Mouse (Mus musculus) neural tube, embryonic 14.5 days (tissue): ENCODE results near the gene Rcc1. TPM values are rescaled to one million over a fixed set of nuclear protein-coding genes. Genes with fewer than 3 reads are reported as not detected.
A peak's percentile ranks its signal among the peaks of the same experiment; 100 is the strongest.
"Not testable (repeated sequence)": the region's sequence is repeated elsewhere in the genome, so short reads cannot be mapped to it uniquely, and the experiment has no call there.

Experiments
- ATAC-seq: fragments of 200-750 bp; cut with Nextera tagmentation; 2 replicates; pipeline ENCODE4 v1.8.0; 2017; ENCODE audit warnings: low read depth, mild to moderate bottlenecking, moderate TSS enrichment, moderate library complexity
- H3K27ac ChIP-seq: fragments of 300-500 bp; sonication (generic); 2 replicates; pipeline ENCODE4 v1.5.1; 2014; ENCODE audit warnings: low read depth, mild to moderate bottlenecking, control low read depth, low read length, moderate library complexity, mixed read lengths
- H3K27me3 ChIP-seq: fragments of 300-500 bp; sonication (generic); 2 replicates; pipeline ENCODE4 v1.6.1; 2014; ENCODE audit warnings: low read length; ENCODE audit not compliant: control insufficient read depth, insufficient read depth
- H3K36me3 ChIP-seq: fragments of 300-500 bp; sonication (generic); 2 replicates; pipeline ENCODE4 v1.6.1; 2014; ENCODE audit warnings: low read length, mixed read lengths; ENCODE audit not compliant: control insufficient read depth, insufficient read depth
- H3K4me1 ChIP-seq: fragments of 300-500 bp; sonication (generic); 2 replicates; pipeline ENCODE4 v1.6.1; 2014; ENCODE audit warnings: low read length; ENCODE audit not compliant: control insufficient read depth, insufficient read depth
- H3K4me2 ChIP-seq: fragments of 300-500 bp; sonication (generic); 2 replicates; pipeline ENCODE4 v1.6.1; 2014; ENCODE audit warnings: mild to moderate bottlenecking, low read depth, low read length, control low read depth
- H3K4me3 ChIP-seq: fragments of 300-500 bp; sonication (generic); 2 replicates; pipeline ENCODE4 v1.5.1; 2014; ENCODE audit warnings: low read depth, low read length, control low read depth, mixed read lengths
- H3K9ac ChIP-seq: fragments of 300-500 bp; sonication (generic); replicated peaks from 2 replicates; pipeline ENCODE4 v1.6.1; 2014; ENCODE audit warnings: low read depth, mild to moderate bottlenecking, control low read depth, low read length, mixed read lengths
- H3K9me3 ChIP-seq: fragments of 300-500 bp; sonication (generic); 2 replicates; pipeline ENCODE4 v1.6.1; 2016; ENCODE audit warnings: low read length; ENCODE audit not compliant: control insufficient read depth
- WGBS: fragments of 180-500 bp; shearing (Covaris S2); extraction: QIAGEN DNeasy Blood & Tissue Kit; methylation state at CpG from one replicate; pipeline ENCODE4 v1.1.7; 2014; 5-methylcytosine and 5-hydroxymethylcytosine counted together
- polyA plus RNA-seq: library from polyadenylated mRNA; unstranded; fragments of >200 nt; fragmentation: Nextera tagmentation; extraction: Ambion mirVana; gene quantifications from 2 replicates; pipeline ENCODE4 v1.2.1, GENCODE M21; 2014

The Rcc1 gene
- polyA plus RNA-seq, 1 experiment from 2014 or later, result 14.0 TPM

- Histone ChIP-seq H3K27ac (no peak overlapping the region), H3K4me1 (peaks cover 9% of the 10 kb centered on the region), H3K9me3 (no peaks in the 10 kb centered on the region), H3K4me2 (no peak overlapping the region), H3K9ac (no peak overlapping the region), H3K36me3 (peaks cover 44% of the 10 kb centered on the region; the same call in 1 of the 2 replicates), H3K27me3 (no peaks in the 10 kb centered on the region), H3K4me3 (no peak overlapping the region)
- no peak for ATAC-seq
- WGBS, result 55% methylated on average over 3 of the region's 3 CpGs
Measured at GRCm38 (mm10) chr4:132311801-132312200, 41.6 kb downstream of the Rcc1 start.

DNA sequence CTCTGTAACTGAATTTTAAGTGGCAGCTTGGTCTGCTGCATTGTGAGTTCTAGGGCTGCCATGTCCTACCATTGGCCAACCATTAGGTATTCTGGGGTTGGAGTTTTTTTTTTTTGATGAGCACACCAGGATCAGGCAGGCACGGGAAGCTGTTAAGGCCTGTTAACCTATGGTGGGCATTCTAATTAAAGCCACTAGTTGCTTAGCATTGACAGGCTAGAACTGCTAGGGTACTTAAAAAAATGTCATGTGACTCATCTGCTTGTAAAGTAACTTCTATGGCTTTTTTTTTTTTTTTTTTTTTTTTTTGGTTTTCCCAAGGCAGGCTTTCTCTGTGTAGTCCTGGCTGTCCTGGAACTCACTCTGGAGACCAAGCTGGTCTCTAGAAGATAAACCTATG, 42.2 kb downstream of the Rcc1 start:
- Histone ChIP-seq H3K4me2 (no peak overlapping the region), H3K27ac (no peak overlapping the region), H3K36me3 (peaks cover 38% of the 10 kb centered on the region; the same call in 1 of the 2 replicates), H3K27me3 (no peaks in the 10 kb centered on the region), H3K9me3 (no peaks in the 10 kb centered on the region), H3K4me3 (no peak overlapping the region), H3K4me1 (peaks cover 9% of the 10 kb centered on the region), H3K9ac (no peak overlapping the region)
- WGBS, result 22% methylated on average over 1 of the region's 1 CpGs
- no peak for ATAC-seq

DNA sequence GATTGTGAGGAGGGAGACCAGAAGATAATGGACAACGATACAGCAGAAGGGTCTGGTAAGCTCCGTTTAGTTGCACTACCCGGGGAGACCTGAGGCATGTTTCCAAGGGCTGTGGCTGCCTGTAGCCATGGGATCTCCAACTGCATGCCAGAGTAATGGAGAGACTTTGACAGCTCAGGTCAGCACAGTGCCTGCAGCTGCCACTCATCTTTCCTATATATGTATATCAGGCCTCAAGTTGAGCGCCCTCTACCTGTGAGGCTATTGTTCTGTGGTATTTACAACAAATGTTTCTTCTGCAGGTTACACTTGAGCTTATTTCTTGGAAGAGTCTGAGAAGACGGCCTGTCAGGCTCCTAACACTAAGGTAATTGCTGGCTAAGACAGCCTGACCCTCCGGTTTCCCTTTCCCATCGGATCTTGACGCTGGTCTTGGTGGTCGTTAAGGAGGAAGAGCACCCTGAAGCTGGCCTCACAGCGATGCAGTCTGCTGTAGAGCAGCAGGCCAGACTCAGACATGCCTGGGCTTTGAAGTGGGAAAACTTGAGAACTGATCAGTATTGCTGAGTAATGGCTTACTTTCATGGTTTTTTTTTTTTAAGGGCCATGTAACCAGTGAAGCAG, 43.4 kb downstream of the Rcc1 start:
- Histone ChIP-seq H3K36me3 (peaks cover 37% of the 10 kb centered on the region; the same call in 1 of the 2 replicates), H3K4me3 (peak overlapping the region; percentile 71), H3K4me1 (peaks cover 9% of the 10 kb centered on the region), H3K4me2 (peak overlapping the region; percentile 72), H3K9me3 (no peaks in the 10 kb centered on the region), H3K9ac (peak overlapping the region; percentile 98), H3K27me3 (no peaks in the 10 kb centered on the region), H3K27ac (peak overlapping the region; percentile 95; the same call in 1 of the 2 replicates)
- WGBS, result 27% methylated on average over 10 of the region's 10 CpGs
- ATAC-seq, result 0 out of 2 replicates have a peak, but pooled peaks have one; percentile 14

- Histone ChIP-seq H3K9ac (peak overlapping the region; percentile 98), H3K4me1 (peaks cover 9% of the 10 kb centered on the region), H3K27ac (peak overlapping the region; percentile 95), H3K36me3 (peaks cover 37% of the 10 kb centered on the region; the same call in 1 of the 2 replicates), H3K9me3 (no peaks in the 10 kb centered on the region), H3K27me3 (no peaks in the 10 kb centered on the region), H3K4me3 (peak overlapping the region; percentile 71), H3K4me2 (peak overlapping the region; percentile 72)
- 0 out of 2 replicates have a peak, but pooled peaks have one; percentile 10 for ATAC-seq
- under 1% methylated on average over 15 of the region's 15 CpGs for WGBS
Measured at GRCm38 (mm10) chr4:132309140-132309848, 44.1 kb downstream of the Rcc1 start.

GRCm38 (mm10) chr4:132308437-132309139, 44.8 kb downstream of the Rcc1 start:
- ATAC-seq, result peak; percentile 94
- Histone ChIP-seq H3K9me3 (no peaks in the 10 kb centered on the region), H3K4me2 (peak overlapping the region; percentile 72), H3K36me3 (peaks cover 30% of the 10 kb centered on the region; the same call in 1 of the 2 replicates), H3K27ac (peak overlapping the region; percentile 95), H3K4me3 (peak overlapping the region; percentile 71), H3K9ac (peak overlapping the region; percentile 98), H3K27me3 (no peaks in the 10 kb centered on the region), H3K4me1 (peaks cover 9% of the 10 kb centered on the region)
- WGBS, result under 1% methylated on average over 41 of the region's 41 CpGs

- peaks cover 9% of the 10 kb centered on the region for H3K4me1 ChIP-seq
- H3K36me3 ChIP-seq, result peaks cover 12% of the 10 kb centered on the region; the same call in 1 of the 2 replicates
- H3K4me3 ChIP-seq, result no peak overlapping the region
- H3K27me3 ChIP-seq, result no peaks in the 10 kb centered on the region
- no peak overlapping the region for H3K9ac ChIP-seq
- H3K4me2 ChIP-seq, result no peak overlapping the region
- H3K9me3 ChIP-seq, result no peaks in the 10 kb centered on the region
- no peak for ATAC-seq
- WGBS, result 68% methylated on average over 6 of the region's 6 CpGs
- no peak overlapping the region for H3K27ac ChIP-seq
Measured at GRCm38 (mm10) chr4:132306004-132306403, 47.4 kb downstream of the Rcc1 start.

- H3K9me3 ChIP-seq, result no peaks in the 10 kb centered on the region
- no peak overlapping the region for H3K9ac ChIP-seq
- H3K4me2 ChIP-seq, result no peak overlapping the region
- WGBS, result 90% methylated on average over 8 of the region's 8 CpGs
- no peak overlapping the region for H3K27ac ChIP-seq
- no peaks in the 10 kb centered on the region for H3K27me3 ChIP-seq
- H3K36me3 ChIP-seq, result peaks cover 5% of the 10 kb centered on the region; the same call in 1 of the 2 replicates
- no peak for ATAC-seq
- no peak overlapping the region for H3K4me3 ChIP-seq
- H3K4me1 ChIP-seq, result peaks cover 6% of the 10 kb centered on the region
Measured at GRCm38 (mm10) chr4:132305276-132305675, 48.1 kb downstream of the Rcc1 start.

- Histone ChIP-seq H3K9ac (peak overlapping the region; percentile 48; the same call in 1 of the 2 replicates), H3K4me3 (peak overlapping the region; percentile 32), H3K4me2 (peak overlapping the region; percentile 58)
- H3K9me3 ChIP-seq, H3K36me3 ChIP-seq, H3K27ac ChIP-seq, H3K4me1 ChIP-seq, ATAC-seq, H3K27me3 ChIP-seq: not testable (repeated sequence)
- 51% methylated on average over 6 of the region's 6 CpGs for WGBS
Measured at GRCm38 (mm10) chr4:132303484-132303883, 49.9 kb downstream of the Rcc1 start.
